Mouse (Mus musculus) testis, adult 2 months (tissue): ENCODE results near the gene Me1.

Source experiments
- CTCF ChIP-seq: fragments of 200-500 bp; IDR thresholded peaks from 2 replicates; pipeline ENCODE4 v1.5.1; 2012; ENCODE audit warnings: low read depth, mild to moderate bottlenecking, inconsistent platforms, low read length, moderate library complexity; ENCODE audit not compliant: control insufficient read depth, insufficient read depth, insufficient replicate concordance
- POLR2A ChIP-seq: fragments of 200-500 bp; IDR thresholded peaks from 2 replicates; pipeline ENCODE4 v1.6.1; 2012; ENCODE audit warnings: low read depth, mild to moderate bottlenecking, inconsistent platforms, low read length, moderate library complexity; ENCODE audit not compliant: control insufficient read depth

DNA sequence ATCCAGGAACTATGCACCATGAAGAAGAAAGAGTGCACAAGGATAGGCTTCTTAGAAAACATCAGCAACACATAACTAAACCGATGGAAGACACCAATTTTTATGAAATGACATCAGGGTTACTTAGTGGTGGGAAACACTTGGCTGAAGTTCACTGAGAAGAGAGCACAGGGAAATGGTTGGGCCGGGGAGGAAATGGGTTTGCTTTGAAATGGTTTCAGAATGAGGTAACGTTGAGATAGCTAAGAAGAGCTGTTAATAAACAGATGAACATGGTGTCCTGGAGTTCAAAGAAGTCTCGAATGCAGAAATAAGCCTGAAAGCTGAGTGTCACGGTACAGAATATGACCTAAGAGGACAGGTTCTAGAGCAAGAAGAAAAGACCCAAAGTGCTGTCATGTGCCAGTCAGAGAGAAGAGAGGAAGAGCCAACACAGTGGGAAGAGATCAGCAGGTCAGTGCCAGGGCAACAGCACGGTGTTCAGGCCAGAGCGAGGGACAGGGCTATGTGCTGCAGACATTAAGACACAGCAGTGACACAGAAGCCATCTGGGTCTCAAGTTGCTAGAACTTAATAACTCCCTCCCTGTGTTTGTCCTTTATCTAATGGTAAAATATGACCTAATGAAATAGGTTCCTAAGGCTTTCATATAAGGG, 77.8 kb downstream of the Me1 start:
- TF ChIP-seq POLR2A = no peak; the same call in 1 of the 2 replicates
- TF ChIP-seq CTCF = no peak
